Mouse (Mus musculus) Muller cell, postnatal 12 days (primary cell): ENCODE data around the gene Sctr.

Experiments
- DNase-seq: peaks from one replicate; pipeline ENCODE4 v3.0.0-alpha.2; 2015; ENCODE audit errors: inconsistent ontology term

Sctr gene

DNA sequence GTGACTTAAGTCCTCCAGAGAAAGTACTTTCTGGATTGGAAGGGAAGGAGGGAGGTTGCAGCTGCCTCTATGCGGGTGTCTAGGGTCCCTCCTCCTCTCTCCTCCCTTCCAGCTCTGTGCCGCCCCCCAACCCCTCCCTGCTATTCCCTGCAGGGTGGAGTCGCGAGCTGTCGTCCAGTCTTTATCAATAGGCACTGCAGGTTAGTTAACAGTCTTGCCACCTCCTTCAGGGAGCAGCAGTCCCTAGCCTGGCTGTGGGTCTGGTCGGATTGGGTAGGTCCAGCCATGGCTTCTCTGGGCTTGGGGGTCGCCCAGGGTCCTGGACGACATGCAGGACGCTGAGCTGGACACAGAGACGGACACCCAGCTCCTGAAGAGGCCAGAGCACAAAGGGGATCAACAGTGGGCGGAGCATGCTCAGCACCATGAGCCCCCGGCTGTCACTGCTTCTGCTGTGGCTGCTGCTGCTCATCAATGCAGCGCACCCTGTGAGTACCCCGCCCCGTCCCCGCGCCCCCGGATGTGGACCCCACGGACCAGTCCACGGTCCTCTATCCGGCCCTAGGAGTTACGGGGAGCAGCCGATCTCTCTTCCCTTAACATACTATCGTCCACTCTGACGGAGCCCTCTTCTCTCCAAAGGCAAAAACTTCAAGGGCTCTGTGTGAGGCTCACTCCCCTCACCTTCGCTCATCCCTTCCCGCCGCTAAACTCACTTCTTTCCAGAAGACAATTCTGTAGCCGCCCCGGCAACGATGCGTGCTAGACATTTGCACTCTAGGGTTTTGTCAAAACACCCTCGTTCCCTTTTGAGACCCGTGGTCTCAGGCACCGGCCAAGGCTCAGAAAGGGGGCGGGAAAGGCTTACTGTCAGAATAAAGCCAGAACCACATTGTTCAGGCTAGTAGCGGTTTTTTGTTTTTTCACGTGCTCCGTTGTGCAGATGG, at the start of gene Sctr:
Sctr (plus strand) TSS at position 51 of the 947 bp plus-strand sequence.
- DNase-seq, result no peak

GRCm38 (mm10) chr1:119957716-119958222, 48.9 kb upstream of the Sctr start:
- no peak for DNase-seq

- no peak for DNase-seq
Measured at GRCm38 (mm10) chr1:119959464-119959863, 47.2 kb upstream of the Sctr start.

GRCm38 (mm10) chr1:119959920-119960319, 46.8 kb upstream of the Sctr start:
- DNase-seq, result no peak

DNA sequence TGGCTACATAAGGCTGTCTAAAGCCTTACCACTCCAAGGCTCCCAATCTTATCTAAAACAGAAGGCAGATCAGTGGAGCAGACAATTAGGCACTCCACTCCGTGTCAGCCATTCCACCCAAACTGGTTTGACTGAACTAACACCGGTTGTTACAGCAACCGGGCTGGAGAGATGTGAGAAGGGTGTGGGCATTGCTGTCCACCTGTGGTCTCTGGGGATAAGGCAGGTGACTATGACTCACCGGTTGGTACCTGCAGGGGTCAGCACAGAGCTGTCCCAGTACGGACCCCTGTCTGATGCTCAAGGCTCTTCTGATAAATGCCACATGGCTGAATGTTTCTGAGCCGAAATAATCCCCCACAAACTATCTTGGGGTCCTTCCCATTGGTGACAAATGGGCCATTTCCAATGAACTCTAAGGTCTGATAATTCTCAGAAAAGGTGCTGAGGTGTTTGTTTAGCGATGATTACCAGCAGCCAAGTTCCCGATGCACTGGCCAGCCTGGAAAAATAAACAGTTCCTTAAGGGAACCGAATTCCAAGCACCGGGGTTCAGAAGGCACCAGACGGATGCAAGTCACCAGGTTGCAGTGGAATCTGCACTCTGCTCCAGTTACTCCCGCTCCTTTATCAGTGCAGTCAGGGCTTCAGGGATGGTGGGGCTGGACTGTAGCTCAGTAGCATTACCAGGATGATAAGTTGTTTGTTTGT, 40.7 kb upstream of the Sctr start:
- no peak for DNase-seq

DNA sequence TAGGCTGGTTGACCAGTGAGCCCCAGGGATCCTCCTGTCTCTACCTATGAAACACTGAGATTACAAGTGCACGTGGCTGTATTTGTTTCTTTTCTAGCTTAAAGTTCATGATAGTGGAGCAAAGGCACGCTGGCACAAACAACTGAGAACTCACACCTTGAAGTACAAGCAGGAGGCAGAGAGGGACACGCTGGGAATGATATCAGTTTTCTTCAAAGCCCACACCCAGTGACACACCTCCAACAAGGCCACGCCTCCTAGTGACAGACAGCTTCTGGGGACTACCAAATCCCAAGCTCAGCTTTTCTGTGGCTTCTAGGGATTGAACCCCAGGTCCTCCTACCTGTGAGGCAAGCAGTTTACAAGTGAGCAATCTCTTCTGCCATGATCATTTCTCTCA, 33.6 kb upstream of the Sctr start:
- no peak for DNase-seq

DNA sequence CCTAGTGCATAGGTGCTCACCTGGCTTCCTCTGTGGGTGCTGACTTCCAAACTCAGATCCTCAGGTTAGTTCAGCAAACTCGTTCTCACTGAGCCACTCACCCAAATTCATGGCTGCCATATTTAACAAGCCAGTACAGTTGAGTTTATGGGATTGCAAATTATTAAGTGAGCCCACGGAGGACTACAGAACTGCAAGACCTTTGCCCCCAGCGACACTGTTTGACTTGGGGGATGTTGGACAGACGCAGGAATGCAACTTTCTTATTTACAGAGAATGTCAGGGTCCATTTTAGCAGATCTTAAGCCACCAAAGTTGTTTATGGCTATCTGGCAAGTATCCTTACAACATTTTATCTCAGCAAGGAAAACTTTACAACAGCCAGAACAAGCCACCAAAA, 31.6 kb upstream of the Sctr start:
- DNase-seq, result no peak

DNA sequence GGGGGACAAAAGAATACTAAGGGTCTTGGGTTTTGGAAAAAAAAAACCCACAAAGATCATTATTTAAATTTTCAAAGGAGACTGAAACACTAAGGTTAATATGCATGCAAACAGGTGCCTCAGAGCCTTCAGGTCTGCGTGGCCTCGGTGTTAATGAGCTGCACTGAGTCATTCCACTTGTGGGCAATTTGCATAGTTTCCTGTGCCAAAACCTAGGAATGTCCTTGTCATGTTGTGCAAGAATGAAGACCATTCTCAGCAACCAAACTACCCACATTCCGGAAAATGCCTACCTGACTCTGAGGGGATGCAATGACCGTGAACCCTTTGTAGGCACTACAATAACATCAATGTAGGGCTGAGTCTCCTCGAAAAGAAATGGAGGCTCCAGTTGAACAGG, 20.1 kb upstream of the Sctr start:
- DNase-seq, result peak; percentile 78

DNA sequence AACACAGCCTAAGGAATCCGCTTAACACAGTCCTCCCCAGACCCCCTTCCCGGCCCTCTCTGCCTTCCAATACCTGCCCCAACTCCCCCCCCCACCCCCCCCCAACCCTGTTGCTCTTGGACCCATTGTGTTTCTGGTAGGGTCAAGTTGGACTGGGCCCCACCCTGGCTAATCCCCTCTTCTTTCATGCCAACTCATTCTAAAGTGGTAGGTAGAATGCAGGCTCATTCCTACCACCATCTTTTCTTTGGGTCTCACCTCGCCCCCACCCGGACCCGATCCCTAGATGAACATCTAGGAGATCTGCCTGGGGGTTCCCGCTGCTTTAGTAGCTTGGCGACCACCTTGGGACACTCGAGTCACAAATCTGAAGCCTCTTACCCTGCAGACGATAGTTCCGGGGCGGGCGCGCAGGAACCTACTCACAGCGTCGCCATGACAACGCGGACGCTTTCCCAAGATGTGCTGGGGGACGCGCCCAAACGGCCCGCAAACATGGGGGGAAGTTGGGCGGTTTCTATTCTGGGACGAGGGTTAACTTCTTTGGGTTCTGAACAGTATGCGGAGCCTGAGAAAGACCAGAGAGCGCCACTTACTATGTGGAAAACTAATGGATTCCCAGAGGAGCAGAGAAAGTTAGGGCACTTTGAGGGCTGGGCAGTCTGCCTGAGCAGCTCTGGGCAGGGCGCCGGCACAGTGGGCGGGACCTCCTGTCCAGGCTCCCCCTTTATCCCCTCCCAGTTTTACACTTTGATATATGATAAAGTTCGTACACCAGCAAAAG, 9.7 kb upstream of the Sctr start, which contains the start of gene Cfap221:
Cfap221 (minus strand) TSS at position 437 of the 784 bp plus-strand sequence.
- DNase-seq, result peak; percentile 79

DNA sequence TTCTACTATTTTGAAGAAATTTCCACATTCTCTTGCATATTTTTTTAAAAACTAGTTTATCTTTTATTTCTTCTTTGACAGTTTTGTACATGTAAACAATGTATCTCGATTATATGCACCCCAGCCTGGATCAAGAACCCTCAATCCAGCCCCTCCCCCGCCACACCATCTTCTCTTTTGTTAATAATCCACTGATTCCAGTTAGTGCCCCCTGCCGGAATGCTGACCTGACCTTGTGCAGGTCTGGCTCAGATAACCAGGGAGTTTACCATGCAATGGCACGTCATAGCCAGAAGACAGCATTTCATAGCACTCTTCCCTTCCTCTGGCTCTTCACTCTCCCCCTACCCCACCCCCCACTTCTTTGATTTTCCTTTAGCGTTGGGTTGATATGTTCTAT, 9.1 kb upstream of the Sctr start:
- DNase-seq, result no peak

DNA sequence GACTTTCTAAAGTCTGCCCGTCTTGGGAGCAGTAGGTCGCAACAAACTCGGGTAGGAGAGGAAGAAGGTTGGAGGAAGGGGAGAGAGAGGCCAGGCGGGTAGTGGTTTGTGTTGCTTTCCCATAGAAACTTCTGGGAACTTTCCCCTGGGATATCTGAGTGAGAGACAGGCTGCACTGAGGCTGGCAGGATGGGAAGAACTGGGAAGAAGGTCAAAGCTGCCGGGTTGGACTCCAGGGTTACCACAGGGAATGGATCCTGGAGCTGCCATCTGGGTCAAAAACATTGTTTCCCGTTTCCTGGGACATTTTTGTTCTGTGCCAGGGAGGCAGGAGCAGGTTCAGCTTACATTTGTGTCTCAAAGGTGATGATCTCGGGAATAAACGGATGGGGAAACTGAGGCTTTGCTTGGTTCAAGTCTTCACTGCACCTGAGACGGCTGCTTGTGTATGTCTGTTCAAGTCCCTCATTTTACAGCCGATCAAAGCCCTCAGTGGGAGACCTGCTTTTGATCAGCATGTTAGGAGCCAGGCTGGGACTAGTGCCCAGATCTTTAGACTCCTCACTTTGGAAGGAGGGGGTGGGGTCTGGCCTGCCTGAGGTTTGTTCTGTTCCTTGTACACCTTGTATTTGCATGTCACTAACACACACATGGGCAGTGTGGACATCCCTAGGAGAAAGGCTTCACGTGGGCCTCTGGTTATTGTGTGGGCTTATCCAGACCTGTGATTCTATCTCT, 1.3 kb downstream of the Sctr start:
- no peak for DNase-seq

DNA sequence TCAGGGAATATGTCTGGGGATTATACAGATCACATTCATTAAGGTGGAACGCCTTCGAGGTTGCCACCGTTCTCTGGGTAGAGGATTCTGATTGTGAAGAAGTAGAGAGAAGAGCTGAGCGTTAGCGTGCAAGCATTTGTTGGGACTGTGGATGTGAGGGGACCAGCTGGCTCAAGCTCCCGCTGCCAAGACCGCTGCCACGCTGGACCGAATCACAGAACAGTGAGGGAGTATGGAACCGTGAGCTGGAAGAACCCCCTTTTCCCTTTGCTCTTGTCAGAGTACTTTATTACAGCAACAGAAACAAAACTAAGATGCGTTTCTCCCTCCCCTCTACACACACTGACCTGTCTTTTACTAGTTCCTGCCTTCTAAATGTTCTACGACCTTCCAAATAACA, 5.9 kb downstream of the Sctr start:
- no peak for DNase-seq

GRCm38 (mm10) chr1:120013111-120013510, 6.4 kb downstream of the Sctr start:
- peak; percentile 39 for DNase-seq

DNA sequence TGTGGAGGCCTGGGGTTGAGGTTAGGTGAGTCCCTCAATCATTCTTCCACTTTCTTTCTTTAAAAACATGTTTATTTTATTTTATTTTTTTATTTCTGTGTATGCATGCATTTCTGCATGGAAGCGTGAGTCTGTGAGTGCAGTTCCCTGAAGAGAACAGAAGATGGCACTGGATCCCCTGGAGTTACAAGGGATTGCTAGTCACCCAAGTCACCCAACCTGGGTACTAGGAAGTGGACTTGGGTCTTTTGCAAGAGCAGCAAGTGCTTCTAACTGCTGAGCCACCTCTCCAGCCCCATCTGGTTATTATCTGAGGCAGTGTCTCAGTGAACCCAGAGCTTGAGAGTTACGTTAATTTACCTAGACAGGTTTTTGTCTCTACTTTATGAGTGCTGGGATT, 9.5 kb downstream of the Sctr start:
- no peak for DNase-seq

GRCm38 (mm10) chr1:120018900-120019299, 12.2 kb downstream of the Sctr start:
- no peak for DNase-seq

DNA sequence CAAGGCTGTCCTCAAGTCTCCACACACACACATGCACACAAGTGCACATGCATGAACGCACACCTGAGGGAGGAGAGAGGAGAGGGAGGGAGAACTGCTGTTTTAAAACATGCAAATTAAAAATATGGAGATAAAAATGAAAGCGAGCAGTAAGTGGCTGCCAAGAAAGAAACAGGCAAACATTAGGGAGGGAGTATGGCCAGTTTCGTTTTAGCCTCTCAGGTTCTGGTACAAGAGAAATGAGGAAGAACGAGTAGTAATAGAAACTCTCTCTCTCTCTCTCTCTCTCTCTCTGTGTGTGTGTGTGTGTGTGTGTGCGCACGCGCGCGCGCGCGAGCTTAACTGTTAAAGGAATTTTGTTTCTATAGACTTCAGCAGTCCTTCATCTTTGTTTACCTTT, 12.7 kb downstream of the Sctr start:
- DNase-seq, result no peak

- DNase-seq, result no peak
Measured at GRCm38 (mm10) chr1:120020322-120020897, 13.7 kb downstream of the Sctr start.

DNA sequence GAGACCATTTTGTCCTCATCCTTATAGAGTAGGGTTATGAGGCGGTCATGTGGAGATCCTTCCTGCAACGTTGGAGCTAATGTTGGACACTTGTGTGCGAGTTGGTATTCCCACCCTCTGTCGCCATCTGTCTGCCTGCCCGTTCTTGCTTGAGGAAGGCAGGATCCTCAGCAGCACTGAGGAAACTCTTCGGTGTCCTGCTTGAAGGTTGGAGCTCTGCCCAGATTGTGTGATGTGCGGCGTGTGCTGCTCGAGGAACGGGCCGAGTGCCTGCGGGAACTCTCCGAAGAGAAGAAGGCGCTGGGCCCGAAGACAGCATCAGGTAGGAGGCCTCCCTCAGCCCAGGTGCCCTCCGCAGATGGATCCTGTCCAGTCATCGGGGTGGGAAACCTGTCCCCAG, 15.3 kb downstream of the Sctr start:
- DNase-seq, result no peak

DNA sequence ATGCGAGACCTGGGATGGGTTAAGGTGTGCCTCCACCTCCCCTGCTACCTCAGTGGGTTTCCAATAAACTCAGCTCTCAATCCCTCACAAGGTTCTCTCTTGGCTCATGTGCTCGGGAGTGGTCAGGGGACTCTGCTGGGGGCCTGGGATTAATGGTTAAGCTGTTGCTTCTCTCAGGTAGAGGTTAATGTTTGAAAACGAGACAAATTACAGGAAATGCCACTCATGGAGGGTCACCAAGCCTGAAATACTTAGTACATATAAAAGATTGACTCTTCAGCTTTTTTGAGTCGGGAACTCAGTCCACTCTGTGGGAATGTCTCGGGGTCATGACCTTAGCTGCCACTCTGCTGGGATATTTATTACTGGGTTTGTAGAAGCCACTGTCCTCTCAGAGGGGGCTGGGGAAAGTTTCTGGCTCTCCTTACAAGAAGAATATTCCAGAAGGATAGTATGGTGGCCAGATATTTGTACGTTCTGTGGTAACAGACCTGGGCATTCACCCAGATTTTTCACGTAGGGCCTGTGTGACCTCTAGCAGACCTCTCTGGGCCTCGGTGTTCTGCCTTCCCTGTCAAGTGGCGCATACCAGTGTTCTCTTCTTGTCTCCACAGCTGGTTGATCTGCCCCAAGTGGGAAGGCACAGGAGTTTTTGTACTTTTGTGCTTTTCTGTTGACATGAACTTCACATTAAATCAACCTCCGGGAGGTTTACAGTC, 17.8 kb downstream of the Sctr start:
- no peak for DNase-seq

GRCm38 (mm10) chr1:120025050-120025439, 18.4 kb downstream of the Sctr start:
- DNase-seq, result no peak
